Mouse (Mus musculus) neutrophil, adult 5-6 weeks (primary cell): Measurements from ENCODE around the gene Nup214. TPM values are rescaled to one million over a fixed set of nuclear protein-coding genes. Genes with fewer than 3 reads are reported as not detected.

Experiments
- ATAC-seq: fragments of 151-379, 151-347 bp; 2 replicates; pipeline ENCODE4 v1.8.0; 2017; ENCODE audit warnings: mild to moderate bottlenecking, moderate TSS enrichment; ENCODE audit not compliant: insufficient number of reproducible peaks, poor library complexity, low FRiP score, severe bottlenecking; ENCODE audit errors: extremely low read depth
- total RNA-seq: library from RNA; stranded (forward); fragments of 200-1000 nt; gene quantifications from 2 replicates; pipeline ENCODE4 v1.2.3, GENCODE M21; 2017

The Nup214 gene
- total RNA-seq, 1 experiment from 2014 or later = 50.9 TPM

DNA sequence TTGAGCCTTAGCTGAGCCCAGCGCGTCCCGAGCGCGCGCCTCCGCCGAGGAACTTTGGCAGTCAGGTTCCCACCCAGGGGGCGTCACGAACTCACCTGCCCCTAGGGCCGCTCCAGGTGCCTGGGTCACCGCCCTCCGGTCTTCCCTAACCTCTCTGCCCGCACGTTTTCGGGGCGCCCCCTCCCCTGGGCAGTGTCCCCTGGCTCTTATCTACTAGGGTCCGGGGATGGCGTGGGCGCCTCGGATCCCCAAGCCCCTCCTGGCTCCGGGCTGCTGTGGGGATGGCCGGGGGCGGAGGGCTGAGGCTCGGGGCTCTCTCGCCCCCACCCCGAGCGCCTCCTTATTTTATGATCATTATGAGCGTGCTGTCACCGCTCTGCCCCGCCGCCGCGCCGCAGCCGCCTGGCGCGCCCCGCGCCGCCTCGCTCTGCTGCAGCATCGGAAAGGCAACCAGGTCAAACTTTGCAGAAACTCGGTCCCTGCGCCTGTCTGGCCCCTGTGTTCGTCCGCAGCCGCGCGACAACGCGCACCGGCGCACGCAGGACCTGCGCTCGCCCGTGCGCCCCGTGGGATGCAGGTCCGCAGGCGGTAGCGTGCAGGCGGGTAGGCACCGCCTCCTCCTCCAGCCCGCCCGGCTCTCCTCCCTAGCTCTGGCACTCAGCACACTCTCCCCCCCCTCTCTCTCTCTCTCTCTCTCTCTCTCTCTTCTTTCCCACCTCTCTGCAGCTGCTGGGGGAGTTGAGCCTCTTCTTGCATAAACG lies 110.1 kb downstream of the Nup214 start, which contains the start of gene Fam78a:
TSS of gene Fam78a (minus strand) at position 747 of the 761 bp plus-strand sequence.
- ATAC-seq = no peak

DNA sequence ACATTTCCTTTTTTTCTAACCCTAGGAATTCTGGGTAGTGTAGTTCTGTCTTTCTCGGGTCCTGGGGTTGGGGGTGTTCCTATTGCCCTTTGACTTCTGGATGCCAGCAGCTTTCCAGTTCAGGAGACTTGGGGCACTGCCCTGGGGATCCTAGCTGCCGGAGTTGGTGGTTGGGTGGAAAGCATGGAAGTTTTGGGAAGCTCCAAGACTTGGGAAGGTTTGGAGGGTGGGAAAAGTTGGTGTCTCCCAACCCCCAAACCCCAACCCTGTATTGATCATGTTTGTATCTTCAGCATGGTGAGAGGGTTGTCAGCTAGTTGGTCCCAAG lies 110.6 kb downstream of the Nup214 start:
- no peak for ATAC-seq

DNA sequence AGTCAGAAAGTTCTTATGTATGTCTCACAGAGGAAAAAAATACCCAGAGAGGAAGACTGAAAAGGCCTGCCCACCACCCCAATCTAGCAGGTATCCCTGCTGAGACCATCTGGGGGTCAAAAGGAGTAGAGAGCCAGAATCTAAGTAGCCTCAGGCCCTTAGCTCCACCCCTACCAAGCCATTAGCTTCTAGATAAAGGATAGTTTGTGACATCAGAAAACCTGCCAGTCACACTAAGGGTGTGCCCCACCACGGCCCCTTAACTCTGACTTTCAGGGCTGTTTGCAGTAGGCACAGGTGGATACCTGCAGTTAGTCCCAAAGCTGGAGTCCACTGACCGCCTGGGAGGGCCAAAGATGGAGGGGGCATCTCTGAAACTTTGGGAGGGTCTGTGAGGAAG lies 111.0 kb downstream of the Nup214 start:
- ATAC-seq = no peak

DNA sequence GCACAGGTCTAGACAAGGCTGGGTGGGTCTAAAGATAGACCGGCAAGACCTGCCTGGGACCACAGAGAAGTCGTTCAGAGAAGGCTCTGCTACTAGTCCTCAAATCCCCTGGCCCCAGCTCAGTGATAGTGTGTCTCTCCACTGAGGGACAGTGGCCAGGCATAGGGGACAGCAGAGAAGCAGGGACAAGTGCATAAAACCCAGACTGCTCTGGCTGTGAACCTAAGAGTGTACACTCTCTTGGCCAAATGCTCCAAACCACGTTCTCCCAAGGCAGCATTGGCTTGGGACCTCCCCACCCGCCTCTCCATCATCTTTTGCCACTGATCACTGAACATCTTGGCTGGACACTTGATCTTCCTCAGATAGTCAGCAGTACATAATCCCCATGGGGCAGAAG lies 113.4 kb downstream of the Nup214 start:
- ATAC-seq = no peak

DNA sequence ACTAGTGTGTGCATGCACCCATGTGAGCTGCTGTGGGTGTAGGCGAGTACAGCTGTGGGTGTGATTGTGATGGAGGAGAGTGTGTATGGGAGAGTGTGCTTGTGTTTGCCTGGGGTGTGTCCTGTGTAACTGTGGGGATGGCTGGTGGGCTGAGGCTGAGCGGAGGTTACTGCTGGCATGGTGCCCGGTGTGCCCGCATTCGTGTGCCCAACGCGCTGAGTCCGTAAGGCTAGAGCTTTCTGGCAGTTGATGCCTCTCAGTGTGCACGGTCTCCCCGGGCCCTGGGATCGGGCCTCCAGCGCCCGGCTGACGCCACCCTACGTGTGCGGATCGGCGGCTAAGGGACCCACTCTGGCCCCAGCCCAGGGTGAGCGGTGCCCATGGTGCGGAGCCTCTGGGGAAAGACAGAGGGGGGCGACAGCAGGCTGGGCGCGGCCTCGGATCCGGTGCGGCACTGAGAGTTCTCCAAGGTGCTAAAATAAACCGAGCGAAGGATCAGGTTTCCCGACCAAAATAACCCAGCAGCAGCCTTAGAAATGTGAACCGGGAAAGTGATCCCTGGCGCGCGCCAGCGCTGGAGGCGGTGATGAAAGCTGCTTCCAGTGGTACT lies 114.2 kb downstream of the Nup214 start:
- ATAC-seq = no peak

DNA sequence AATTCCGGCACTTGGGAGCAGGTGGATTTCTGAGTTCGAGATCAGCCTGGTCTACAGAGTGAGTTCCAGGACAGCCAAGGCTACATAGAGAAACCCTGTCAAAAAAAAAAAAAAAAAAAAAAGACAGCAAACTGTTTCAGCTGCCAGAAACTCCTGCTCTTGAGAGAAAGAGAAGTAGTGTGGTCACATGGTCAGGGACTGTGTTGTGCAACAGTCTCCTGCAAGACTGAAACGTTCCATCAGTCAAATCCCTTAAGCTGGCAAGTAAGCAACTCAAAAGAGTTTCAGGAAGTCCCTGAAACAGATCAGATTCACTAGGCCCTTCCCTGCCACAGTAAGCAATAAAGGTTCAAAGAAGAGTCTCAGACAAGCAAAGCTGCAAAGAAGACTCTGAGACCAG lies 115.4 kb downstream of the Nup214 start:
- no peak for ATAC-seq

DNA sequence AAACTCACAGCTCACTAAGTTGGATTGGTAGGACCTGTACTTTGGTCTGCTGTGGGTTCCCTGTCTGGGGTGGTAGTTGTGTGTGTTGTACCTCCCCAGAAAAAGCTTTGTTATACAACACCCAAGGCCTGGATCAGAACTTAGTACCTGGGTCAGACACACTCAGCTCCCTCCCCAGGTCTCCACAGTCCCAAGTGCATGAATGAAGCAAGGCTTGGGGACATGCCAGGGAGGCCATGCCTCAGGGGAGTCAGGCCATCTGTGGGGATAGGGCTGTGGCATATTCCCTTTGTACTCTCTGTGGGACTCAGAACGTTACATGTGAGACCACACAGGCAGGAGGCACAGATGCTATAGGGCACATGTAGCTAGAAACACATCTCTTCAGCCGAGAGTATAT lies 115.9 kb downstream of the Nup214 start:
- ATAC-seq = no peak

DNA sequence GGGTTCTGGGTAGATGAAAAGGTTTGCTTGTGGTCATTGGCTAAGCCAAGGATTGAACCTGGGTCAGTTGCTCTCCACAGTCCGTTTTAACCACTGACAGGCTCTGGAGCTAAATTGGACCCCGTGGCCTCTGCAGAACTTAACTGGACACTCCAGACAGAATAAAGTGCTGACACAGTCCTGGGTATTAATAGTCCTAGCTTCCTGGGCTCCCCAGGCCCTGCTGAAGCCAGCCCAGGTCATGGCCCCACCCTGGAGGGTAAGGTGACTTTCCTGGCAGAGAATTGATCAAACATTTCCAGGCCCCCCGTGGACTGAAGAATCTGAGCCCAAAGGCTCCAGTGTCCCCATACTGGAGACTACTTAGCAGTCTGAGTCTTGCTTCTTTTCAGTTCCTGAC lies 117.7 kb downstream of the Nup214 start:
- no peak for ATAC-seq

DNA sequence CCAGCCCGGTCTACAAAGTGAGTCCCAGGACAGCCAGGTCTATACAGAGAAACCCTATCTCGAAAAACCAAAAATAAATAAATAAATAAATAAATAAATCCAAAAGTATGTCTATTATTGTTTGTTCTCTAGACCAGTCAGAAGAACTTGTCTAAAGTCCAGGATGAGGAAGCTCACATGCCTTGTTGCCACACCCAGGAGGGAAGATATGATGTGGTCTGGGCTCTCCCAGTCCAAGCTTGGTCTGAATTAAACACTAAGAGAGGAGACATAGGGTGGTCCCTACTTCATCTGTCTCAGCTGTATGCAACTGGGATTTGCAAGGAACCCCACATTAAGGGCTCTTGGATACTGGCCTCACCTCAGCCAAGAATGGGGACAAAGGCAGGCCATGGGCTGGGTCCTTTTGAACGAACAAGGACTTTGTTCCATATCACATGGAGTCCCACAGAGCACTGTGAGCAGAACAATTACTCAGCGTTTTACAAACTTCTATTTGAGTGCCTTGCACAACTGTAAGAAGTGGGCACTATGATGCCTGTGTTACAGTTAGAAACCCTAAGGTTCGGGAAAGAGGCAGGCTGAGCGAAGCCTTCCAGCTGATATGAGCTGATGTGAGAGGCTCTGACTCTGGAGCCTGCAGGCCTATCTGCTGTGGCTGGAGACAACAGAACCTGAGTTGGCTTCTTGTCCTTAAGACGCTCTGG lies 119.9 kb downstream of the Nup214 start:
- ATAC-seq = no peak

DNA sequence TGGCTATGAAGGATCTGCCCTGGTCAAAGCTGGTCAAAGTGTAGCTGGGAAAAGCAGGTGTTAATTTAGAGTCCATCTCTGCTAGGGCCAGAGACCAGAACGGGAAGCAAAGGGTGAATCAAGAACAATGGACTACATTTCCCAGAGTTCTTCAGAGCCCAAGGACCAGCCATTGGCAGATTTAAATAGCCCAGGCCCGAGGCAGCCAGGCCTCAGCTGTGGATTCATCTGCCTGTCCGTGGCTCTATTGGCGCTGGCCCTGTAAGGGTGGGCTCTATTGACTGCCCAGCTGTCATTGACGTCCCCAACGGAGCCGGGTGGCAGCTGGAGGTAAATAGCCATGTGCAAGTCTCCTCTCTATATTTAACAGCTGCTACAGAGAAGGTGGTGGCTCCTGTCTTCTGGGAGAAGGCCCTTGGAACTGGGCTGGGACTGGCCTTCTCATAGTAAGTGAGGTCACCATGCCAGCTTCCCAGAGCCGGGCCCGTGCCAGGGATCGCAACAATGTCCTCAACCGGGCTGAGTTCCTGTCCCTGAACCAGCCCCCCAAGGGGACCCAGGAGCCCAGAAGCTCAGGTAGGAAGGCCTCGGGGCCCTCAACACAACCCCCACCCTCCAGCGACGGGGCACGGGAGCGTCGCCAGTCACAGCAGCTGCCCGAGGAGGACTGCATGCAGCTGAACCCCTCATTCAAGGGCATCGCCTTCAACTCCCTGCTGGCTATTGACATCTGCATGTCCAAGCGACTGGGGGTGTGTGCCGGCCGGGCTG lies 121.3 kb downstream of the Nup214 start, which contains the start of gene Plpp7:
TSS of gene Plpp7 (plus strand) at position 178 of the 771 bp plus-strand sequence.
- ATAC-seq = no peak

DNA sequence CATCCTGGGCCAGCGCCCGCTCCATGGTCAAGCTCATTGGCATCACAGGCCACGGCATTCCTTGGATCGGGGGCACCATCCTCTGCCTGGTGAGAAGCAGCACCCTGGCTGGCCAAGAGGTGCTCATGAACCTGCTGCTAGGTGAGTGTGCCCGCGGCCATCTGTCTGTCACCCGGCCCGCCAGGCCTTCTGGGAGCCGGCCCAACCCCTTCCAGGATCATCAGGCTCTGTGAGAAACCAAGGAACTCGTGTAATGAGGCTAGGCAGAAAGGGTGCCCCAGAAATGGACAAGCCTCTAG lies 121.8 kb downstream of the Nup214 start:
- no peak for ATAC-seq

DNA sequence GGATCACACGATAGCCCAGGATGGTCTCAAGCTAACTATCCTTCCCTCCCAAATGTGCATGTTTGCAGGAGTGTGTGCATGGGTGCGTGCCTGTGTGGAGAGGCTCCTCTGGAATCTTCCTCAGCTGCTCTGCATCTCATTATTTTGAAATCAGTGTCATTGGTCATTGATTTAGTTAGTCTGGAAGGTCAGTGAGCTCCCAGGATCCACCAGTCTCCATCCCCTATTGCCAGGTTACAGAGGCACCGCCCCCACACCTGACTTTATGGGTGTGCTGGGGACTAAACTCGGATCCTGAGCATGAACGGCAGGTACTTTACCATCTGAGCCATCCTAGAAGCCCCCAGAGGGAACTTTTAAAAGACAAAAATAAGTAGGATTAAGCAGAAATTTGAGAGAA lies 128.7 kb downstream of the Nup214 start:
- no peak for ATAC-seq

DNA sequence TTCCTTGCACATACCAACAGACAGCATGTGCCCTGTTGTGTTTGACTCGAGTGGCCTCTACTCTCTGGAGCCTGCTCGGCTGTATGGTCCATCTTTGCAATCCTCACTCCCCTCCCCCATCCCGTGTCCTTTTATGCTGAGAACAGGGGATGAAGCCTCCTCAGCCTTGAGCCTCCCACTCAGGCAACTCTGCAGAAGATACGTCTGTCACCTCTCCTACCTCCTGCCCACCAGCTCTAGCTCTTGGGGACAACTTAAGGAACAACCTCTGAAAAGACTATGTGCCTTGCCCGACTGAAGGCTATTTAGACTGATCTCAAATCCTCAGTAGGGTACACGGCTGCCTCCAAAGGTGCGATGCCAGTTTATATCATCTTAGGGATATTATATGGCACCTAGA lies 129.3 kb downstream of the Nup214 start:
- ATAC-seq = no peak

Other genes with a start within 250 kb of the Nup214 start
- 2.6 and 2.8 TPM in 2 replicates for gene Qrfp, start 163.9 kb upstream of the Nup214 start, total RNA-seq
- gene Fibcd1, start 128.4 kb upstream of the Nup214 start, total RNA-seq = not detected in 2 replicates
- not detected in 2 replicates for gene Lamc3, start 87.1 kb upstream of the Nup214 start, total RNA-seq
- 0.35 and 1.1 TPM in 2 replicates for gene Aif1l, start 24.3 kb upstream of the Nup214 start, total RNA-seq
- gene Fam78a, start 110.4 kb downstream of the Nup214 start, total RNA-seq = 29.6 and 30.6 TPM in 2 replicates
- gene Plpp7, start 121.1 kb downstream of the Nup214 start, total RNA-seq = 0.37 TPM in 1 of 2 replicates, not detected in the other
- 36.7 and 37.0 TPM in 2 replicates for gene Prrc2b, start 176.6 kb downstream of the Nup214 start, total RNA-seq